Mouse (Mus musculus): Measurements from ENCODE around the gene Prrc2b. TPM values are rescaled to one million over a fixed set of nuclear protein-coding genes. Genes with fewer than 3 reads are reported as not detected.

Gene Prrc2b
- polyA plus RNA-seq, 1 experiment from 2014 or later = 111 TPM

- no peaks in the 10 kb centered on the region for H3K27me3 ChIP-seq
- no peak overlapping the region for H3K9ac ChIP-seq
- 89% methylated on average over 2 of the region's 2 CpGs for WGBS
- no peak overlapping the region for H3K4me3 ChIP-seq
- no peaks in the 10 kb centered on the region for H3K9me3 ChIP-seq (replicated peaks)
- no peak overlapping the region for H3K4me2 ChIP-seq (replicated peaks)
- no peaks in the 10 kb centered on the region for H3K4me1 ChIP-seq
- no peaks in the 10 kb centered on the region for H3K36me3 ChIP-seq
- H3K27ac ChIP-seq = no peak overlapping the region
- ATAC-seq (ENCODE audit: low FRiP score) = no peak
These were observed 29.1 kb upstream of the Prrc2b start for GRCm38 (mm10) chr2:32121785-32122184.

- Histone ChIP-seq H3K27me3 (peaks cover 6% of the 10 kb centered on the region; the same call in 1 of the 2 replicates), H3K36me3 (no peaks in the 10 kb centered on the region), H3K4me1 (peaks cover 14% of the 10 kb centered on the region), H3K4me3 (no peak overlapping the region), H3K27ac (no peak overlapping the region), H3K9ac (no peak overlapping the region), H3K9me3 (replicated peaks) (no peaks in the 10 kb centered on the region), H3K4me2 (replicated peaks) (no peak overlapping the region)
- no peak for ATAC-seq (ENCODE audit: low FRiP score)
- 24% methylated on average over 16 of the region's 16 CpGs for WGBS
These were observed 23.0 kb upstream of the Prrc2b start for GRCm38 (mm10) chr2:32127653-32128535.

- H3K4me1 ChIP-seq = peaks cover 14% of the 10 kb centered on the region
- H3K4me3 ChIP-seq = no peak overlapping the region
- peaks cover 6% of the 10 kb centered on the region; the same call in 1 of the 2 replicates for H3K27me3 ChIP-seq
- no peak for ATAC-seq (ENCODE audit: low FRiP score)
- WGBS = 83% methylated on average over 5 of the region's 5 CpGs
- no peak overlapping the region for H3K27ac ChIP-seq
- no peaks in the 10 kb centered on the region for H3K36me3 ChIP-seq
- no peaks in the 10 kb centered on the region for H3K9me3 ChIP-seq (replicated peaks)
- H3K4me2 ChIP-seq (replicated peaks) = no peak overlapping the region
- H3K9ac ChIP-seq = no peak overlapping the region
These were observed 22.4 kb upstream of the Prrc2b start for GRCm38 (mm10) chr2:32128536-32128841.

GRCm38 (mm10) chr2:32129383-32130074, 21.4 kb upstream of the Prrc2b start:
- H3K27me3 ChIP-seq = peaks cover 6% of the 10 kb centered on the region; the same call in 1 of the 2 replicates
- ATAC-seq (ENCODE audit: low FRiP score) = no peak
- 57% methylated on average over 11 of the region's 11 CpGs for WGBS
- no peak overlapping the region for H3K4me2 ChIP-seq (replicated peaks)
- no peaks in the 10 kb centered on the region for H3K9me3 ChIP-seq (replicated peaks)
- no peak overlapping the region for H3K9ac ChIP-seq
- H3K4me3 ChIP-seq = no peak overlapping the region
- no peak overlapping the region for H3K27ac ChIP-seq
- H3K4me1 ChIP-seq = peaks cover 14% of the 10 kb centered on the region
- H3K36me3 ChIP-seq = no peaks in the 10 kb centered on the region

- H3K4me3 ChIP-seq = no peak overlapping the region
- peaks cover 14% of the 10 kb centered on the region for H3K4me1 ChIP-seq
- no peak for ATAC-seq (ENCODE audit: low FRiP score)
- H3K36me3 ChIP-seq = no peaks in the 10 kb centered on the region
- no peak overlapping the region for H3K27ac ChIP-seq
- H3K9ac ChIP-seq = no peak overlapping the region
- WGBS = 41% methylated on average over 6 of the region's 6 CpGs
- no peak overlapping the region for H3K4me2 ChIP-seq (replicated peaks)
- H3K9me3 ChIP-seq (replicated peaks) = no peaks in the 10 kb centered on the region
- H3K27me3 ChIP-seq = peaks cover 6% of the 10 kb centered on the region; the same call in 1 of the 2 replicates
These were observed 20.4 kb upstream of the Prrc2b start for GRCm38 (mm10) chr2:32130435-32130834.

- WGBS = 86% methylated on average over 9 of the region's 9 CpGs
- H3K4me1 ChIP-seq = peaks cover 14% of the 10 kb centered on the region
- no peak overlapping the region for H3K27ac ChIP-seq
- no peaks in the 10 kb centered on the region for H3K36me3 ChIP-seq
- H3K9ac ChIP-seq = no peak overlapping the region
- no peaks in the 10 kb centered on the region for H3K9me3 ChIP-seq (replicated peaks)
- no peak overlapping the region for H3K4me2 ChIP-seq (replicated peaks)
- ATAC-seq (ENCODE audit: low FRiP score) = no peak
- H3K4me3 ChIP-seq = no peak overlapping the region
- H3K27me3 ChIP-seq = peaks cover 6% of the 10 kb centered on the region; the same call in 1 of the 2 replicates
These were observed 19.6 kb upstream of the Prrc2b start for GRCm38 (mm10) chr2:32131205-32131834.

- no peak overlapping the region for H3K27ac ChIP-seq
- no peak overlapping the region for H3K9ac ChIP-seq
- WGBS = 68% methylated on average over 6 of the region's 6 CpGs
- peaks cover 6% of the 10 kb centered on the region; the same call in 1 of the 2 replicates for H3K27me3 ChIP-seq
- ATAC-seq (ENCODE audit: low FRiP score) = no peak
- peaks cover 16% of the 10 kb centered on the region for H3K4me1 ChIP-seq
- no peaks in the 10 kb centered on the region for H3K9me3 ChIP-seq (replicated peaks)
- H3K4me3 ChIP-seq = no peak overlapping the region
- no peak overlapping the region for H3K4me2 ChIP-seq (replicated peaks)
- H3K36me3 ChIP-seq = no peaks in the 10 kb centered on the region
These were observed 18.9 kb upstream of the Prrc2b start for GRCm38 (mm10) chr2:32131866-32132566.

GRCm38 (mm10) chr2:32132567-32132992, 18.3 kb upstream of the Prrc2b start:
- H3K27ac ChIP-seq = peak overlapping the region; percentile 14; the same call in 1 of the 2 replicates
- WGBS = 2% methylated on average over 12 of the region's 12 CpGs
- peaks cover 21% of the 10 kb centered on the region for H3K4me1 ChIP-seq

GRCm38 (mm10) chr2:32134039-32134438, 16.8 kb upstream of the Prrc2b start:
- Histone ChIP-seq H3K27ac (no peak overlapping the region), H3K9ac (no peak overlapping the region), H3K4me1 (peaks cover 16% of the 10 kb centered on the region), H3K4me2 (replicated peaks) (no peak overlapping the region), H3K27me3 (no peaks in the 10 kb centered on the region), H3K9me3 (replicated peaks) (no peaks in the 10 kb centered on the region), H3K36me3 (no peaks in the 10 kb centered on the region), H3K4me3 (no peak overlapping the region)
- WGBS = 5% methylated on average over 2 of the region's 2 CpGs
- no peak for ATAC-seq (ENCODE audit: low FRiP score)

More at GRCm38 (mm10) chr2:32132567-32132992, 18.3 kb upstream of the Prrc2b start:
- peaks cover 6% of the 10 kb centered on the region; the same call in 1 of the 2 replicates for H3K27me3 ChIP-seq
- no peak overlapping the region for H3K9ac ChIP-seq
- H3K36me3 ChIP-seq = no peaks in the 10 kb centered on the region
- ATAC-seq (ENCODE audit: low FRiP score) = no peak
- H3K4me3 ChIP-seq = no peak overlapping the region
- no peaks in the 10 kb centered on the region for H3K9me3 ChIP-seq (replicated peaks)
- 0 out of 2 replicates have a peak overlapping the region, but pooled peaks have one; percentile 5 for H3K4me2 ChIP-seq (replicated peaks)

GRCm38 (mm10) chr2:32137667-32138266, 13.1 kb upstream of the Prrc2b start:
- Histone ChIP-seq H3K27ac (peak overlapping the region; percentile 88), H3K27me3 (no peaks in the 10 kb centered on the region), H3K4me3 (peak overlapping the region; percentile 63), H3K4me1 (peaks cover 15% of the 10 kb centered on the region; the same call in 1 of the 2 replicates), H3K4me2 (replicated peaks) (peak overlapping the region; percentile 86), H3K36me3 (no peaks in the 10 kb centered on the region), H3K9ac (peak overlapping the region; percentile 73), H3K9me3 (replicated peaks) (no peaks in the 10 kb centered on the region)
- ATAC-seq (ENCODE audit: low FRiP score) = peak; percentile 95
- WGBS = under 1% methylated on average over 40 of the region's 40 CpGs

- H3K27ac ChIP-seq = no peak overlapping the region
- no peak overlapping the region for H3K4me2 ChIP-seq (replicated peaks)
- no peak overlapping the region for H3K9ac ChIP-seq
- peaks cover 15% of the 10 kb centered on the region; the same call in 1 of the 2 replicates for H3K4me1 ChIP-seq
- no peaks in the 10 kb centered on the region for H3K36me3 ChIP-seq
- H3K9me3 ChIP-seq (replicated peaks) = no peaks in the 10 kb centered on the region
- no peaks in the 10 kb centered on the region for H3K27me3 ChIP-seq
- no peak for ATAC-seq (ENCODE audit: low FRiP score)
- no peak overlapping the region for H3K4me3 ChIP-seq
- WGBS = 78% methylated on average over 5 of the region's 5 CpGs
These were observed 11.5 kb upstream of the Prrc2b start for GRCm38 (mm10) chr2:32139377-32139776.
